Mouse (Mus musculus) lung, postnatal 0 days (tissue): Measurements from ENCODE around the gene Sgsm3.

Source experiments
- CTCF ChIP-seq: IDR thresholded peaks from 2 replicates; pipeline ENCODE4 v1.5.1; 2016; ENCODE audit warnings: antibody characterized with exemption, mild to moderate bottlenecking
- EP300 ChIP-seq: IDR thresholded peaks from 2 replicates; pipeline ENCODE4 v1.6.1; 2016; ENCODE audit warnings: antibody characterized with exemption, mild to moderate bottlenecking, control low read depth

DNA sequence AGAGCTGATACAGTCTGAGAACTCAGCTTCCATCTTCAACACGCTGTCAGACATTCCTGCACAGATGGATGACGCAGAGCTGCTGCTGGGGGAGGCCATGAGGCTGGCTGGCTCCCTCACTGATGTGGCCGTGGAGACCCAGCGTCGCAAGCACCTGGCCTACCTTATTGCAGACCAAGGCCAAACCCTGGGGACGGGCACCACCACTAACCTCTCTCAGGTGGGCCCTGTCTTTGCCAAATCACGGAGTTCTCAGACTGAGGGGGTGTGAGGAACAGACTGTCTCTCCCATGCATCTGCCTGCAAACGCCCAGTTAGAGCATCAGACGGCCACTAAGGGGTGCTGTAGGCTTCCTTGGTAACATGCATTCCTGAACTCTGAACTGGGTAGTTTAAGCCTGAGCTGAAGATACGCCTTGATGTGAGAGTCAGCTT lies 31.1 kb downstream of the Sgsm3 start:
- TF ChIP-seq EP300: no peak
- TF ChIP-seq CTCF: peak; percentile 67
